Mouse (Mus musculus) olfactory bulb, adult 2 months (tissue): ENCODE results near the gene Gabrb1.

Source experiments
- CTCF ChIP-seq: fragments of 200-500 bp; IDR thresholded peaks from 2 replicates; pipeline ENCODE4 v1.5.1; 2012; ENCODE audit warnings: low read depth, mild to moderate bottlenecking, low read length, moderate library complexity; ENCODE audit not compliant: insufficient read depth
- POLR2A ChIP-seq: fragments of 200-500 bp; IDR thresholded peaks from 2 replicates; pipeline ENCODE4 v1.6.1; 2012; ENCODE audit warnings: mild to moderate bottlenecking, low read depth, low read length, moderate library complexity; ENCODE audit not compliant: insufficient read depth

GRCm38 (mm10) chr5:71830342-71830741, 172.4 kb downstream of the Gabrb1 start:
- TF ChIP-seq POLR2A (no peak), CTCF (no peak)
